Comparison of ENCODE assay signal across 9 mouse cellular contexts in the genomic region with DNA sequence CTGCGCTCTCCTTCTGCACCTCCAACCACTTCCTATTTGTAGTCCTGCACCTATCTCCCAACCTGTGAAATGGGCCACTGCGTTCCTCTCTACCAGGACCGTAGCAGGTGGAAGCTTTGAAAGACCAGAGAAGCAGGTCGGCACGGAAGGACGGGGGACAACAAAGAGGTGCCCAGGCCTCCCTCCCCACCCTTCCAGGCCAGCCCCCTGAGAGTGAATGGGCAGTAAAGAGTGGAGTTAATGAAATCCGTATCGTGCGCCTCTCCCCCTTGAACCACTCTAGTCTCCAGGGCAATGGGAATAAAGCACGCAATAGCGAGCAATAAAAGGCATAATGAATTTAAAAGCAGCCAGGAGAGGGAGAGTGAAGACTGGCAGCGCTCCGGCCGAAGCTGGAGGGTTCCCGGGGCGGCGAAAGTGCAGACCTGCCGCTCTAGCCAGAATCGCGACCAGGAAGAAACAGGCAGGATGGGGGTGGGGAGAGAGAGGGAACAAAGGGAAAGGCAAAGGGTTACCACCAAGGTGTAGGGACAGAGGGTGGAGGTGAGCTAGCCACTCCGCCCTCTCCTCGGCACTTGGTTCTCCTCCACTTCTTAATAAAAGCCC. TPM values are rescaled to one million over a fixed set of nuclear protein-coding genes. Genes with fewer than 3 reads are reported as not detected.
DNase-seq lines count a peak whose midpoint lies in the region; ATAC-seq lines count a peak whose summit lies in the region.
"Had no signal": no experiment of that assay in that cellular context is flagged by ENCODE, and none has a peak within 500 bp of the region (broad histone marks: within the 10 kb centered on the region; RNA-seq: fewer than 3 reads in every experiment).

No protein-coding gene starts in this region.

- no peaks in the 10 kb centered on the region for H3K27me3 ChIP-seq in forebrain, embryonic 14.5 days (replicated peaks; ENCODE audit: control insufficient read depth, insufficient read depth, low read length)
- H3K27me3 ChIP-seq in stomach, embryonic 15.5 days (replicated peaks), result peaks cover 6% of the 10 kb centered on the region; the same call in 1 of the 2 replicates

- DNase-seq in right cerebral cortex, postnatal 4 days, result peak; percentile 35
- DNase-seq in right cerebral cortex, postnatal 36 days (ENCODE audit: low spot score in 2 of 2), result no peak
- peak; percentile 75 for DNase-seq in forebrain, embryonic 14.5 days (ENCODE audit: low spot score)
- peak; percentile 8 to 36 for DNase-seq in kidney, postnatal 36 days
- DNase-seq in frontal cortex, postnatal 10 days (ENCODE audit: low spot score in 2 of 2), result no peak
- no peak for DNase-seq in heart, adult 9 months (ENCODE audit: low spot score in 2 of 2)

- ATAC-seq in forebrain, embryonic 14.5 days, result peak; percentile 35
- ATAC-seq in stomach, embryonic 15.5 days (ENCODE audit: insufficient read depth, low FRiP score, low read depth), result peak; percentile 25
- ATAC-seq in inflammation-experienced regulatory T-cells, adult 6 months, result no peak

- peak overlapping the region; percentile 99 for H3K27ac ChIP-seq in forebrain, embryonic 14.5 days (ENCODE audit: low read depth, low read length)
- peak overlapping the region; percentile 77 for H3K27ac ChIP-seq in stomach, embryonic 15.5 days
- H3K27ac ChIP-seq: macrophage had no signal

- H3K9me3 ChIP-seq in forebrain, embryonic 14.5 days (replicated peaks; ENCODE audit: control insufficient read depth, low read length), result no peaks in the 10 kb centered on the region
- no peaks in the 10 kb centered on the region for H3K9me3 ChIP-seq in stomach, embryonic 15.5 days

- peak overlapping the region; percentile 61 for H3K9ac ChIP-seq in forebrain, embryonic 14.5 days (ENCODE audit: low read length)
- no peak overlapping the region for H3K9ac ChIP-seq in stomach, embryonic 15.5 days

- no peaks in the 10 kb centered on the region for H3K36me3 ChIP-seq in forebrain, embryonic 14.5 days (ENCODE audit: control insufficient read depth, insufficient read depth, low read length)
- H3K36me3 ChIP-seq in stomach, embryonic 15.5 days, result no peaks in the 10 kb centered on the region

- peak overlapping the region; percentile 46 for H3K4me2 ChIP-seq in forebrain, embryonic 14.5 days (ENCODE audit: low read length)
- H3K4me2 ChIP-seq in stomach, embryonic 15.5 days, result peak overlapping the region; percentile 38

- under 1% methylated on average over 22 of the region's 22 CpGs for WGBS in forebrain, embryonic 14.5 days
- 13% methylated on average over 22 of the region's 22 CpGs for WGBS in stomach, embryonic 15.5 days

- peaks cover 66% of the 10 kb centered on the region for H3K4me1 ChIP-seq in forebrain, embryonic 14.5 days (ENCODE audit: control insufficient read depth, insufficient read depth, low read length)
- peaks cover 33% of the 10 kb centered on the region for H3K4me1 ChIP-seq in stomach, embryonic 15.5 days

- H3K4me3 ChIP-seq in forebrain, embryonic 14.5 days (ENCODE audit: low read depth, low read length), result peak overlapping the region; percentile 11; the same call in 1 of the 2 replicates
- H3K4me3 ChIP-seq in stomach, embryonic 15.5 days (replicated peaks), result no peak overlapping the region; the same call in 1 of the 2 replicates

RNA-seq across cellular contexts. Expression of a gene that starts 5.2 kb away (rescaled TPM):
- 0.48 and 1.1 TPM in 2 replicates for polyA plus RNA-seq in forebrain, embryonic 14.5 days (2014; fragmentation: Nextera tagmentation; extraction: Ambion mirVana)
- 0.18 and 0.19 TPM in 2 replicates for polyA plus RNA-seq in stomach, embryonic 15.5 days (2015; fragmentation: Nextera tagmentation; extraction: Ambion mirVana)
- polyA plus RNA-seq in inflammation-experienced regulatory T-cells, adult 6 months (2017; shearing (Covaris generic)), result not detected
- polyA plus RNA-seq: macrophage had no signal

RNA-seq across cellular contexts. Expression of a gene that starts 49.8 kb away (rescaled TPM):
- polyA plus RNA-seq in forebrain, embryonic 14.5 days (2014; fragmentation: Nextera tagmentation; extraction: Ambion mirVana), result 9.9 and 11.1 TPM in 2 replicates
- 1.8 and 3.3 TPM in 2 replicates for polyA plus RNA-seq in stomach, embryonic 15.5 days (2015; fragmentation: Nextera tagmentation; extraction: Ambion mirVana)
- polyA plus RNA-seq in inflammation-experienced regulatory T-cells, adult 6 months (2017; shearing (Covaris generic)), result 1 to 10 TPM in 2 of 3 experiments, not detected in 1; 4.0 to 5.3 TPM
- polyA plus RNA-seq: macrophage had no signal

Comparison
In these comparisons a context has a peak if more than half of its experiments do, and no peak if none do; other contexts are left out.
1. DNase-seq: peak in right cerebral cortex, postnatal 4 days (single experiment), forebrain, embryonic 14.5 days (single experiment) and kidney, postnatal 36 days (2 of 2); none in right cerebral cortex, postnatal 36 days (0 of 2), frontal cortex, postnatal 10 days (0 of 2) and heart, adult 9 months (0 of 2).